Mouse (Mus musculus): ENCODE measurements around the gene Dand5.
"Not testable (repeated sequence)": the region's sequence is repeated elsewhere in the genome, so short reads cannot be mapped to it uniquely, and the experiment has no call there.

Gene Dand5

DNA sequence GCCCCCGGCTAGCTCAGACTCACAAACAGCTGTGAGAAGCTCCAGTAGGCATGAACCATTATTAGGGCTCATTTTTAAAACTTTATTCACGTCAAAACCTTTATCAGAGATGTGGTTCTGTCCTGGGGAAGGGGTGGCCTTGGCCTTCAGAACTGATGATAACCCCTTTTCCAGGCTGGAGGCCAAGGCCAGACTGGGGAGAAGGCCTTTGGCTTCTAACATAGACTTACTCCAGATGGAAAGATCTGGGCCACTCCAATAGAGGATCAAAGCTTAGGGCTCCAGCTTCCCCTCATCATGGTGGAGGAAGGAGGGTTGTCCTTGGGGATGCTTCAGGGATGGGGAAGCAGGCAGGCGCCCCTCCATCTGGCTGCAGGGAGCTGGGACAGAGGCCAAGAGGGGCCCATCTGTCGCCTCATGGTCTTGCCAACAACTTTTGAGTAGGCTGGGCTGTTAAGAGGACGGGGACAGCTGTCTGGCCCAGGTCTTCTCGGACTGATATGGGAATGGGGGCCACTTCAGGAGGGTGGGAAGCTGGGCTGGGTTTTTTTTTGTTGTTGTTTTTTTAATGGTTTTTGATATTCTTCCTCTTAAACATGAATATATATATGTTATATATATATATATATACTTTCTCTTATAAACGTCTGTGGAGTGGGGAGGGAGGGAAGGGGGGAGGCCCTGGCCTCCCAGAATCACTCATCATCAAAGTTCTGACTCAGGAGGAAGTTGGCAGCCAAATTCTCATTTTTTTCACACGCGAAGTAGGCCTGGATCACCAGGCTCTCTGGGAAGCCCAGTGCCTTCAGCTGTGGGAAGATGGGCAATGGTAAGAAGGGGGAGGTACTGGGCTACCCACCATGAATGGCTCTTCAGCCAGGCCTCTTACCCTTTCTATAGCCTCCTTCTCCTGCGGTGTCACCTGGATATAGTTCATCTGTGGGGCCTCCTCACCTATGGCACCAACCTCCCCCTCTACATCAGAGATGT lies 12.5 kb upstream of the Dand5 start:
- DNase-seq (ENCODE audit: low read depth in 1 of 2, low spot score in 2 of 2): no peak

DNA sequence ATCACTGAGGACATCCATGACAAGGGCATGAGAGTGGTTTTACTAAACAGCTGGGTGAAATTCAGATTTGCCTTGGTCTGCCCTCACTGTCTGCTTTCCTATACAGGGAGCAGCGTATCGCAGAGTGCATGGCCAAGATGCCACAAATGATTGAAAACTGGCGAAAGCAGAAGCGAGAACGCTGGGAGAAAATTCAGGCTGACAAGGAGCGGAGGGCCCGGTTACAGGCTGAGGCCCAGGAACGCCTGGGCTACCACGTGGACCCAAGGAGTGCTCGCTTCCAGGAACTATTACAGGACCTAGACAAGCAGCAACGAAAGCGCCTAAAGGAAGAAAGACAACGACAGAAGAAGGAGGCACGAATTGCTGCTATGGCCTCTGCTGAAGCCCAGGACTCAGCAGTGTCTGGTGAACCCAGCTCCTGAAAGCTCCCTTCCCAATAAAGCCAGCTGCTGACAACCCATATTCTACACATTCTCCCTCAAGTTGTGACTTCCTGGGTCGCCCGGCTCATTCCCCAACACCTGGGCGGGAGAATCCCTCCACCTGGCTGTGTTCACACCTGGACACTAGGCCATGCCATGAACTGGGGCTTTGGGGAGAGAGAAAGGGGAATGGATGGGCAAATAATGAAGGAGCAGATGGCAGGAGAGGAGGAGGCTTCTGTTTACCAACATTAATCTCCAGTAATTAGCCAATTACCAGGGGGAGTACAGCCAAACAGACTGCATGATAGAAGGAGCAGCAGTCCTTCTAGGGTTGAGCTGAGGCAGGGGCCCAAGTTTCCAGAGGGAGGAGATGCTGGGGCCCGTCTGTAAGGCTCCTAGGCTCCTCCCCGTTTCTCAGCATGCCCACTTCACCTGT lies 11.6 kb upstream of the Dand5 start:
- no peak for DNase-seq (ENCODE audit: low read depth in 1 of 2, low spot score in 2 of 2)

DNA sequence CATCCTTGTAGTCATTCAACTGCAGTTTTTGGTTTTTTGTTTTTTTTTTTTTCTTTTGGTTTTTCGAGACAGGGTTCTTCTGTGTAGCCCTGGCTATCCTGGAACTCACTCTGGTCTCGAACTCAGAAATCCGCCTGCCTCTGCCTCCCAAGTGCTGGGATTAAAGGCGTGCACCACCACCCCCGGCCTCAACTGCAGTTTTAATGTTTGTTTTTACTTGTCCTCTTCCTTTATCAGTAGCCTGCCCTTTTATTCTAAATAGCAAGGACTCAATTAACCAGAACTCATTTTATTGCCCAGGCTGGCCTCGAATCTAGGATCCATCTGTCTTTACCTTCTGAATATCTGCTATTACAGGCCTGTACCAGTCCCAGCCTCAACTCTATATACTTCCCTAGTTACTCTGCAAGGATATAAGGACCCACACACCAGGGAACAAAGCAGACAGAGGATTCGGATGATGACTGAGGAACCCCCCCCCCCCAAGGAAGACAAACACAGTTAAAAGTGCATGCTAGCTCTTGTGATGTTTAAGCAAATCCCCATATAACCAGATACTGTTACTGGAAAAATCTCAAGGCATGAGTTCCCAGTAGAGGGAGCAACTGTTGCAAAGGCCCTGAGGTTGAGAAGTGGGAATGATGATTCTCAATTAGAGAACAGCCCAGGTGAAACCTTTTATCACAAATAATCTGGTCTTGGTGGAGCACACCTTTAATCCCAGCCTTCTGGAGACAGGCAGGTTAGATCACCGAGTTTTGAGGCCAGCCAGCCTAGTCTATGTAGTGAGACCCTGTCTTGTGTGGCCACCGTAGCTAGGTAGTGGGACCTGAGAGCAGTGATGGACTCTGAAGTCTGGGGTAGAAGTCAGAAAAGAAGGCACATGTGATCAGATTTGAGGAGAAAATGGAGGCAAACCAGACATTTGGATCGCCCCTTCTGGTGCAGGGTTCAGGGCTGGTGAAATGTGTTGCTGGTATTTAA lies 10.4 kb upstream of the Dand5 start:
- no peak for DNase-seq (ENCODE audit: low read depth in 1 of 2, low spot score in 2 of 2)

DNA sequence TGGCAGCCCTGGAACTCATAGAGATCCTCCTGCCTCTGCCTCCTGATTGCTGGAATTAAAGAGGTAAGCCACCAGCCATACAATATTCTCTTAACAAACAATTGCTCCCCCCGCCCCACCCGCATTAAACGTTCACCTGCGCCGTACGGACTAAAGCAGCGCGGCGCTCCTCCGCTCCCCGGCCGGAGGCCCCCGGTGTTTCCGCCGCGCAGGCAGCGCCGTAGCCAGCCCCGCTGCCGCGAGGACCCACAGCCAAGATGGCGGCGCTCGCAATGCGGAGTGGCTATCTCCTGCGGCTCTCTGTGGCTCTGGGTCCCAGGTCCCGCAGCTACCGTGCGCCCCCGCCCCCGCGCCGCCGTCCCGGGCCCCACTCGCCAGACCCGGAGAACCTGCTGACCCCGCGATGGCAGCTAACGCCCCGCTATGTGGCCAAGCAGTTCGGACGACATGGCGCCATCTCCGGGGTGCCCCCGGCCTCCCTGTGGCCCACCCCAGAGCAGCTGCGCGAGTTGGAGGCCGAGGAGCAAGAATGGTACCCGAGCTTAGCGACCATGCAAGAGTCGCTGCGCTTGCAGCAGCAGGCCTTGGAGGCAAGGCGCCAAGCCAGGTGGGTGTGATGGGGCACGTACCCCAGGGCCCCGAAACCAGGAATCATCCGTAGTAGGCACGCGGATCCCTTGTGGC lies 9.6 kb upstream of the Dand5 start:
- DNase-seq (ENCODE audit: low read depth in 1 of 2, low spot score in 2 of 2): peak in 1 of 2 experiments; percentile 53

DNA sequence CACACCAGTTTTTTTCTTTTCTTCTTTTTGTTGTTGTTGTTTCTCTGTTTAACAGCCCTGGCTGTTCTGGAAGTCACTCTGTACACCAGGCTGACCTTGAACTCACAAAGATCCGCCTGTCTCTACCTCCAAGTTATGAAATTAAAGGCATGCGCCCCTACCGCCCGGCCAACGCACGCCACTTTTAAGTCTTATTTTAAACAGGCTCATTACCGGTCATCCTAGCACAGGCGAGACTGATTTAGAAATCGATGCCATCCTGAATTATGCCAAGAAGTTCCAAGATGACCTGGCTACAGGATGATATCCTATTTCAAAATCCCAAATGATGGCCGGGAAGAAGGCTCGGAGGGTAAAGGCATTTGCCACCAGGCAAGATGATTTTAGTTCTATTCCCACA lies 8.9 kb upstream of the Dand5 start, which contains the start of gene Gadd45gip1:
Gene Gadd45gip1, plus strand, starts transcription at position 33 of the 400 bp plus-strand sequence.
- peak in 1 of 2 experiments; percentile 59 for DNase-seq (ENCODE audit: low read depth in 1 of 2, low spot score in 2 of 2)

DNA sequence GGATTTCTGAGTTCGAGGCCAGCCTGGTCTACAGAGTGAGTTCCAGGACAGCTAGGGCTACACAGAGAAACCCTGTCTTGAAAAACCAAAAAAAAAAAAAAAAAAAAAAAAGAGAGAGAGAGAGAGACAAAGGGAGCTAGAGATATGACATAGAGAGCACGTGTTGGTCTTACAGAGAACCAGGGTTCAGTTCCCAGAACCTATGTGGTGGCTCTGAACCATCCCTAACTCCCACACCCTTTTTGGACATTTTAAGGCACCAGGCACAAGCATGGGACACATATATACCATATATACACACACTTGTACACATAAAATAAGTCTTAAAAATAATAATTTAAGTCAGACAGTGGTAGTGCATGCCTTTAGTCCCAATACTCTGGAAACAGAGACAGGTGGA lies 3.9 kb upstream of the Dand5 start:
- not testable (repeated sequence) for DNase-seq (ENCODE audit: low read depth in 1 of 2, low spot score in 2 of 2)

DNA sequence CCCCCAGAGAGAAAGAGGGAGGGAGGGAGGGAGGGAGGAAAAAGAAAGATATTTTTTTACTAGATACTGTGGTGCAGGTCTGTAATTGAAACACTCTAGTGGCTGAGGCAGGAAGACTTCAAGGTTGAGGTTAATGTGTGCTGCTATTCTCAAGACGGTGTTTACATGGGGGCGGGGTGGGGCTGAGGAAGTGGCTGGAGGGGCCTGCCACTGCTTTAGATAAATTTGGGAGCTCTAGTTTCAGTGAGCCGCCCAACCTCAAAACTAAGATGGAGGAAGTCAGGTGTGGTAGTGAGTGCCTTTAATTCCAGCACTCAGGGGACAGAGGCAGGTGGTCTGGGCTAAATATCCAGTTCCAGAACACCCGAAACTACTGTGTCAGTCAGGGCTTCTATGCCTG lies 3.0 kb upstream of the Dand5 start:
- DNase-seq (ENCODE audit: low read depth in 1 of 2, low spot score in 2 of 2): no peak

DNA sequence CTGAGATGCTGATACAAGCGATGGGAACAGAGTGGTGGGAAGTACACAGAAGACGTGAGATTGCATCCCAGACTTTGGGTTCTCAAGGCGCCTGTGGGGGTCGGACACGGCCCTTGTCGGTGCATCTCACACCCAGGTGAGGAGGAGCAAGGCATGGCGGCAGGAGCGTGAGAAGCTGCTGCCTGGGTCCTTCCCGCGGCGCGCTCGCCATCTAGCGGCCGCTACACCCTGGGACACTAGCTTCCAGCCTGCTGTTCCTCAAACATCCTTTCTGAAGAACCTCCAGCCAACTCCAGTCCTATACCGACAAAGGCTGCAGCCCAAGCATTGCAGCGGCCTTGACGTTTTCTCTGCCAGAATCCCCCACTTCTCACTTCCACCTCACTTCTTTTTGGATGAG lies 1.0 kb upstream of the Dand5 start:
- no peak for DNase-seq (ENCODE audit: low read depth in 1 of 2, low spot score in 2 of 2)

DNA sequence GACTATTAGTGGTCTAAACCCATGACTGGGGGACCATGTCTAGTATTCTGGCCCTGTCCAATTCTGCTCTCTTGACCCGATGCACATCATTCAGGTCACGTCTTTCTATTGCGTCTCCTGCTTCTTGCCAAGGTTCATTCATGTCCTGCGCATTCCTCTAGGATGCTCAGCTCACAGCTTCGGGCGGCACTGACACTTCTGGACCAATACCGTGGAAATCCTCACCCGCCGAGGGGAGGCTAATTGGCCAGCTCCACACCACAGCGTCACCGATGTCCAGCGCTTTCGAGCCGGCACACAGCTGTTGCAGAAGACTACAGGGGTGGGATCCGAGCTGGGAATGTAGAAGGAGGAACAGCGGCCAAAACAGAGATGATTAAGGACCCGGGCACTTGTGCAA lies 6.5 kb downstream of the Dand5 start:
- DNase-seq (ENCODE audit: low read depth in 1 of 2, low spot score in 2 of 2): no peak

DNA sequence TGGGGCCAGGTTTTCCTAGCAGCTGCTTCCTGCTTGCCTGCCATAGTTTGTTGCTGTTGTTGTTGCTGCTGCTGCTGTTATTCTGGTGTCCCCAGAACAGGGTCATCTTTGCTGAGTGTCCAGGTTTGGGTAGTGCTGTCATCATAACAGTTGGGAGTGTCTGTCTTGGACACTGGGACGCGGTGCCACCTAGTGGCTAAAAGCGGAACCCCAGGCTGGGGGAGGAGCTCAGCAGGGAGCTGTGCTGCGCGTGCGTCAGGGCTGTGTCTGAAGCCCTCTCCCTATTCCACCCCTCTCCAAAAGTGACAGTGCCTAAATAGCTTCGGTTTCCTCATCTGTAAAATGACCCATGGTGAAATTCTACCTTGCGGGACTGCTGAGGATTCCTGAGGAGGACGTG lies 7.1 kb downstream of the Dand5 start:
- peak; percentile 86 to 96 for DNase-seq (ENCODE audit: low read depth in 1 of 2, low spot score in 2 of 2)

DNA sequence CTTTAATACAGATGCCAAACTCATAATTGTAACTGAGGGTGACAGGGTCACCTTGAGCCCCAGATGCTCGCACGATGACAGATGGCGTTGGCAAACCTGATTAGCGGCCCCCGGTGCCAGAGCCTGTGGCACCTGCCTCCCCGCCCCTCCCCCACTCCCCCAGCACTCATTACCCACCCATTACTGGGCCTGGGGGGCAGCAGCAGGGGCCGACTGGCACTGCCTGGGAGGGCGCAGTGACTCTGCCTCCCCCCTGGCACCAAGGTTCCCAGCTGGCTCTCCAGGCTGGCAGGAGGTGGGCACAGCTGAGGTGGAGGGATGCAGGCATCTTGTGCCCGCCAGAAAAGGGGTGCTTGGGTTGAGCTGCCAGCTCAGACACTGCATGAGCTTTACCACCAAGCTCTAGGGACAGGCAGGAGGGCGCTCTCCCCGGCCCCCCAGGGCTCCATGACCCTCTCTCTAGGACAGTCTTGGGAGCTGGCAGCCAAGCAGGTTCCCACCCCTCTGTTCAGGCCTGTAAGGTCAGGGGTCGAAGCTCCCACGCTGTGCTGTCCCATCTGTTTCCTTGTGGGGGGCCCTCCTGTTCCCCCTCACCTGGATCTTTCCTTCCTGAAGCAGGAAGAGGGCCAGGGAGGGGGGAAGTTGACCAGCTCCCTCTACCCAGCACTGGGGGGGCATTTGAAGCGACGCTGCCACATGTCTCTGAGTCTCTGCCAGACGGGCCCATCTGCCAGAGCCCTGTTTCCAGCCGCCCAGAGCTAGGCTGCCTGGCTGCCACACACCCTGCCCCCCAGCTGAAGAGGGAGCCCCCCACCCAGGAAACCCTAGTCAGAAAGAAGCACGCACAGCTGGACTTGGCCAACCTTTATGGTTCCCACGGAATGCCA lies 7.8 kb downstream of the Dand5 start:
- no peak for DNase-seq (ENCODE audit: low read depth in 1 of 2, low spot score in 2 of 2)

DNA sequence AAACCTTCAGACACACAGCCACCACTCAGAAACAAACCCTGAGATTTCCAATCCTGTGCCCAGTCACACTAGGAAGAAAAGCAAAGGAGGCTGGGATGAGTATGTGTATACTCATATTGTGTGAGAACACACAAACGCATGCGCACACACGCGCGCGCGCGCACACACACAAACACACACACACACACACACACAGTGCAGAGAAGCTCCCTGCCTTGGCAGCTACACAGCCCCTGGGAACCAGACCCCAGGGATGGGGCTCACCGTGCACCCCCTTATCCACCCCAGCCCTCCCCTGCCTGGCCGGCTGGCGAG lies 8.4 kb downstream of the Dand5 start:
- DNase-seq (ENCODE audit: low read depth in 1 of 2, low spot score in 2 of 2): no peak

DNA sequence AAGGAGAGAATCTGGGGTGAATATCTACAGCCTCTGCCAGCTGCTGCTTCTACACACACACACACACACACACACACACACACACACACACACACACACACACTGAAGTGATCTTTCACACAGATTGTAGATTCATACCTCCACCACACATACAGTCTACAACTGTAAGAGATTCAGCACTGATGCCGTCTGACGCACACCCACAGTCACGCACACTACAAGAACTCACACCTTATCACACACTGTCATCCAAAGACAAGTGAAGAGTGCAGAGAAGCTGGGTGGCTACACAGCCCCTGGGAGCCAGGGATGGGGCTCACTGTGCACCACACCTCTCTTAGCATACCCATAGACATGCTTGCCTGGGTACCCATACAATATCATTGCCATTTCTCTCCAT lies 8.8 kb downstream of the Dand5 start:
- no peak for DNase-seq (ENCODE audit: low read depth in 1 of 2, low spot score in 2 of 2)

DNA sequence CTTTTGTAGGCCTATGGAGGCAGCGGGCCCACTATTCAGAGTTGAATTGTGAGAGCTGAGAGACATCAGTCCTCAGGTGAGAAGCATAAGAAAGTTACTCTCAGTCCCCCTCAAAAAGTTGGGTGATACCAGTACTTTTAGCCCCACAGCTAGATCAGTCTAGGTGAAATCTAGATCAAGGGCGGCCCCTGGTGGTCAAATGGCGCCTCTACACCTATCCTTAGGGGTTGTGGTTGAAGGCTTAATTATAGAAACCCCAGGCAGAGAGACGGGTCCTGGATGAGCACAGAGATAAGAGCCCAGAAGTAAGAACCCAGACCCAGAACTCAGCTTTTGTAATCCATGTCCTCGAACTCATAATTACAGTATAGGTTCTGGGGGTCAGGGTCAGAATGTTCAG lies 9.6 kb downstream of the Dand5 start:
- DNase-seq (ENCODE audit: low read depth in 1 of 2, low spot score in 2 of 2): peak; percentile 48 to 72

DNA sequence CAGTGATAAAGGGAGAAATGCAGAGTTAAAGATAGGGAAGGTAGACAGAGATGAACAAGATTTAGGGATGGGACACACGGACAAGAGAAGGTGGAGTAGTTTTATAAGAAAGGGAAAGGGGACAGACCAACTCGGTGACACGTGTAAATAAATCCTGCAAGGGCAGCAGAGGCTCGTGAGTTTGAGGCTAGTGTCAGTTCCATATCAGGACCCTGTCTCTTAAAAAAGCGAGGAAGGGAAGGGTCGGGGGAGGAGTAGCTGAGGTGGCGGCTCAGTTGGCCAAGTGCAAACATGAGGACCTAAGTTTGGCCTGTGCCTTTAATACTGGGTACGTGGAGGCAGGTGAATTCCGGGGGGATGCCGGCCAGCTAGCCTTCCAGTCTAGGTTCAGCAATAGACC lies 11.3 kb downstream of the Dand5 start:
- no peak for DNase-seq (ENCODE audit: low read depth in 1 of 2, low spot score in 2 of 2)

DNA sequence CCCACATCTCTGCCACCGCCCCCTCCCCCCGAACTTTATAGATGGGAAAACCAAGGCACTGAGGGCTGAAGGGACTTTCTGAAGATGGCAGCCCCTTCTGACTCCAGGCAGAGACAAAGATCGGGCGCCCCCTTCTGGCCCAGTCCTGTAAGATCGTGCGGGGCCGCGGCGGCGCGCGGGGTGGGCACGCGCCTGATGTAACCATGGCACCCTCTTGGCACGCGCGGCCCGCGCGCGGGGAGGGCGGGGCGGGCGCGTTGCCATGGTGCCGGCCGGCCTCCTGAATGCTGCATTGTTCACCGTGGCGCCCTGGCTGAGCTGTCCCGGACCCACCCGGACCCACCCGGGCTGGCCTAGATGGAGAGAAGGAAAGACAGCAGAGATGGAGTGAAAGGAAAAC lies 11.7 kb downstream of the Dand5 start:
- peak; percentile 86 to 92 for DNase-seq (ENCODE audit: low read depth in 1 of 2, low spot score in 2 of 2)

DNA sequence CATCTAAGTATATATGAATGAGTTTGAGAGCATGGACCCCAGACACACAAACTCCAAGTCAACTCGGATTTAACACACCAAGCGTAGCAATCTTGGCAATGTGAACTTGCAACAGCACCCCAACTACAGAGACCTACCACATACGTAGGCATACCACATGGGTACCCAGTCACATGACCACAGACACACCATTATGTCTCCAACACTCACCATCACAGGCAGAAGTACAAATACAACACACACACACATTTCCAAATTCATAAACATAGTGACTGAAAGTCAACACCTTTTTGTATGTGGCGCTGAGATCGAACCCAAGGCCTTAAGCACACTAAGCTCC lies 12.7 kb downstream of the Dand5 start:
- no peak for DNase-seq (ENCODE audit: low read depth in 1 of 2, low spot score in 2 of 2)

DNA sequence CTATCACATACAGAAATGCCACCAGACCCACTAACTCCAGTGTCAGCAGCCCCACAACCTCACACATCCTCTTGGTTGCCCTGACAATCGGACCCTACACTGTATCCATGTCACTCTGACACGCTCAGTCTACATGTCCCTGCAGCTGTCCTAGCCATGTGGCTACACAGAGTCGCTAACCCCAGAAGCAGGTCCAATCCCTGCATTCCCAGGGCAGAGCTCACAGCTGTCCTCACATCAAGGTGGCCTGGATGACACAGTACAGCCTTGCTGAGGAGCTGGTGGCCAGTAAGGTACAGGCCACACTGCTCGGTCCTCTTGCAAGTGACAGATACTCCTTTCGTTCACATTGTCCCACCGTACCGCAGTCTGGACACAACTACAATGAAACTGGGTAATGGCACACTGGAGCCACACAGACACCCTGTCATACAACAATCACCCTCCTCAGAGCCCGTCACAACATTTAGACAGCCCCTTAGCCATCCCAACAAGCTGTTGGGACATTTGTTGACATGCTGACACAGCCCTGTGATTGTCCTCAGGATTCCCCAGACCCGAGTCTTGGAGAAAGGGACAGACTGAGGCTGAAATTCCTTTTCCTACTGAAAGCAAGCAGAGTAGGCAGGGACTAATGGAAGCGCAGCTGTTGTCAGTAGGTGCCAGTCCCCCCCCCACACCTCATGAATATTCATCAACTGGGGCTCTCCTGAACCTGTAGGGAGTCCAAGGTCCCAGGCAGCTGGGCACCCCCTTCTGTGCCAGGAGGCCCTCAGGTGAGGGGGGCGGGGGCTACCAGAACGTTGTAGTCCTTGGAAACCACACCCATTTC lies 13.3 kb downstream of the Dand5 start:
- no peak for DNase-seq (ENCODE audit: low read depth in 1 of 2, low spot score in 2 of 2)

DNA sequence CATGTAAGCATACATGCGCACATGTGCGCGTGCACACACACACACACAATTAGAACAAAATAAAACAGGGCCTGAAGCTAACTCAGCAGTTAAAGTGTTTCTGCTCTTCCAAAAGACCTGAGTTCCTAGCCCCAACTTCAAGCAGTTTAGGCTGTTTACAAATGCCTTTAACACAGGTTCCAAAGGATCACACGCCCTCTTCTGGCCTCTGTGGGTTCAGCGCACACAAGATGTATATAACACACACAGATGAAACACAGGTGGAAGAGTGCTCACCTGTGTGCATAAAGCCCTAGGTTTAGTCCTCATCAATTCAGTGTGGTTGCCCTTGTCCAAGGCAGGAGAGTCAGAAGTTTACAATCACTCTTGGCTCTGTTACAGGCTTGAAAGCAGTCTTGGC lies 16.6 kb downstream of the Dand5 start:
- no peak for DNase-seq (ENCODE audit: low read depth in 1 of 2, low spot score in 2 of 2)

Data from monocyte, adult 2 months (primary cell).